Mouse (Mus musculus): Measurements from ENCODE around the gene Ovca2. TPM values are rescaled to one million over a fixed set of nuclear protein-coding genes. Genes with fewer than 3 reads are reported as not detected.

The Ovca2 gene
- 1 to 10 TPM; 5.3 to 7.2 TPM for total RNA-seq (2021)

- DNase-seq = peak; percentile 86 to 90
- intact Hi-C loops (cut with DNase I) = loop anchor here (1.0 to 5.0 kb wide), 3 partner anchors 113 to 274 kb away; partner anchors contain the start of gene Wdr81
Measured at GRCm38 (mm10) chr11:75178672-75179208, at the start of gene Ovca2. TSS of gene Ovca2 (minus strand) at chr11:75178835.

GRCm38 (mm10) chr11:75227632-75228031, 49.0 kb upstream of the Ovca2 start:
- no peak for DNase-seq
- intact Hi-C loops (cut with DNase I) = no loop called here

- DNase-seq = no peak
- intact Hi-C loops (cut with DNase I) = no loop called here
Measured at GRCm38 (mm10) chr11:75224835-75225234, 46.2 kb upstream of the Ovca2 start.

GRCm38 (mm10) chr11:75224062-75224461, 45.4 kb upstream of the Ovca2 start:
- intact Hi-C loops (cut with DNase I) = no loop called here
- no peak for DNase-seq

- no peak for DNase-seq
- intact Hi-C loops (cut with DNase I) = no loop called here
Measured at GRCm38 (mm10) chr11:75220517-75221145, 42.0 kb upstream of the Ovca2 start.

- intact Hi-C loops (cut with DNase I) = no loop called here
- DNase-seq = peak; percentile 34 to 44
Measured at GRCm38 (mm10) chr11:75220115-75220514, 41.5 kb upstream of the Ovca2 start.

GRCm38 (mm10) chr11:75214081-75214950, 35.7 kb upstream of the Ovca2 start:
- intact Hi-C loops (cut with DNase I) = no loop called here
- no peak for DNase-seq

- intact Hi-C loops (cut with DNase I) = no loop called here
- DNase-seq = peak in 1 of 2 experiments; percentile 29
Measured at GRCm38 (mm10) chr11:75213372-75214080, 34.9 kb upstream of the Ovca2 start.

GRCm38 (mm10) chr11:75212876-75213275, 34.2 kb upstream of the Ovca2 start:
- intact Hi-C loops (cut with DNase I) = no loop called here
- no peak for DNase-seq

- intact Hi-C loops (cut with DNase I) = no loop called here
- DNase-seq = peak in 1 of 2 experiments; percentile 57
Measured at GRCm38 (mm10) chr11:75212031-75212667, 33.5 kb upstream of the Ovca2 start.

GRCm38 (mm10) chr11:75210755-75211154, 32.1 kb upstream of the Ovca2 start:
- no peak for DNase-seq
- intact Hi-C loops (cut with DNase I) = no loop called here

- intact Hi-C loops (cut with DNase I) = no loop called here
- no peak for DNase-seq
Measured at GRCm38 (mm10) chr11:75210093-75210492, 31.5 kb upstream of the Ovca2 start.

- DNase-seq = no peak
- intact Hi-C loops (cut with DNase I) = no loop called here
Measured at GRCm38 (mm10) chr11:75209363-75209762, 30.7 kb upstream of the Ovca2 start.

- intact Hi-C loops (cut with DNase I) = no loop called here
- no peak for DNase-seq
Measured at GRCm38 (mm10) chr11:75206347-75206746, 27.7 kb upstream of the Ovca2 start.

- DNase-seq = no peak
- intact Hi-C loops (cut with DNase I) = no loop called here
Measured at GRCm38 (mm10) chr11:75204472-75204871, 25.8 kb upstream of the Ovca2 start.

GRCm38 (mm10) chr11:75203926-75204325, 25.3 kb upstream of the Ovca2 start:
- no peak for DNase-seq
- intact Hi-C loops (cut with DNase I) = no loop called here

GRCm38 (mm10) chr11:75201721-75202120, 23.1 kb upstream of the Ovca2 start:
- intact Hi-C loops (cut with DNase I) = no loop called here

GRCm38 (mm10) chr11:75200935-75201334, 22.3 kb upstream of the Ovca2 start:
- DNase-seq = no peak
- intact Hi-C loops (cut with DNase I) = no loop called here

More at GRCm38 (mm10) chr11:75201721-75202120, 23.1 kb upstream of the Ovca2 start:
- no peak for DNase-seq

GRCm38 (mm10) chr11:75199951-75200350, 21.3 kb upstream of the Ovca2 start:
- intact Hi-C loops (cut with DNase I) = loop anchor here (10.0 kb wide), 1 partner anchor 375 kb away; no protein-coding TSS in a partner anchor
- DNase-seq = no peak

GRCm38 (mm10) chr11:75198792-75199191, 20.2 kb upstream of the Ovca2 start:
- no peak for DNase-seq
- intact Hi-C loops (cut with DNase I) = loop anchor here (10.0 kb wide), 1 partner anchor 376 kb away; no protein-coding TSS in a partner anchor
